12 mouse cellular contexts compared by ENCODE assay signal in the genomic region with DNA sequence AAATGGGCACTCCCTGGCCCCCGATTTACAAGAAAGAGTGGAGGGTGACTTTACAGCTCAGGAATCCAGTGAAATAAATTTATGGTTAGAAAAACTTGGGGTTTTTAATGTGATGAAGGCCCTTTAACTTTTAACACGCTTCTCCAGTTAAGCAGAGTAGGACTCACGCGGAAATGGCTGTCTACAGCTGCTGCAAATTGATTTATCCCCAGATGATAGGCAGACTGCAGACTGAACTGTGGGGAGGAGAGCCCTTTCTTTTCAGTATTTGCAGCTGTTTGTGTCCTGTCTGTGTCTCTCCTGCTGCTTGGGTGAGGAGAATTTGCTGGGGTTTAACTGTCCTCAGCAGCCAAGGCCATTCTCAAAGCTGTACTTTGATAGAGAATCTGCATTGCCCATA.
DNase-seq lines count a peak whose midpoint lies in the region; ATAC-seq lines count a peak whose summit lies in the region.
"Had no signal": no experiment of that assay in that cellular context is flagged by ENCODE, and none has a peak within 500 bp of the region (broad histone marks: within the 10 kb centered on the region; RNA-seq: fewer than 3 reads in every experiment).

No protein-coding gene starts in this region.

- no peak overlapping the region for H3K4me2 ChIP-seq in kidney, embryonic 16.5 days (replicated peaks; ENCODE audit: low read depth, low read length)

- peaks cover 3% of the 10 kb centered on the region; the same call in 1 of the 2 replicates for H3K27me3 ChIP-seq in kidney, embryonic 16.5 days (ENCODE audit: insufficient read depth, low read length)

- WGBS in kidney, embryonic 16.5 days: 22% methylated on average over 4 of the region's 4 CpGs

- peak; percentile 50; the same call in 1 of the 2 replicates for ATAC-seq in kidney, embryonic 16.5 days (ENCODE audit: low FRiP score, low TSS enrichment)

- H3K4me1 ChIP-seq in kidney, embryonic 16.5 days (ENCODE audit: insufficient read depth, low read length): peaks cover 20% of the 10 kb centered on the region

- no peak overlapping the region for H3K9ac ChIP-seq in kidney, embryonic 16.5 days (replicated peaks; ENCODE audit: low read length)

- no peaks in the 10 kb centered on the region for H3K9me3 ChIP-seq in kidney, embryonic 16.5 days (ENCODE audit: low read length)

- no peaks in the 10 kb centered on the region for H3K36me3 ChIP-seq in kidney, embryonic 16.5 days (ENCODE audit: insufficient read depth, low read length)

- peak; percentile 44 for DNase-seq in embryo, embryonic 11 days
- DNase-seq in embryo, embryonic 10 days (ENCODE audit: low spot score): no peak
- DNase-seq in kidney, postnatal 25 days: no peak
- DNase-seq in kidney, postnatal 10 days: peak; percentile 27
- DNase-seq in skeletal muscle tissue, adult 2 months (ENCODE audit: low read depth, low spot score): peak; percentile 14
- no peak for DNase-seq in yolk sac, embryonic 10.5 days (ENCODE audit: low spot score)
- no peak for DNase-seq in right cerebral cortex, adult 18-20 months
- DNase-seq: adrenal gland, adult 2 months; cerebellum, adult 9-10 months; spleen, adult 18-20 months had no signal

- H3K27ac ChIP-seq in kidney, embryonic 16.5 days (ENCODE audit: low read length): no peak overlapping the region; the same call in 1 of the 2 replicates
- H3K27ac ChIP-seq: left cerebral cortex, adult 2 months had no signal

- H3K4me3 ChIP-seq in kidney, embryonic 16.5 days (ENCODE audit: low read length): no peak overlapping the region
- H3K4me3 ChIP-seq: left cerebral cortex, adult 2 months had no signal

Comparison
In these comparisons a context has a peak if more than half of its experiments do, and no peak if none do; other contexts are left out.
1. DNase-seq: peak in embryo, embryonic 11 days (single experiment), kidney, postnatal 10 days (single experiment) and skeletal muscle tissue, adult 2 months (single experiment); none in embryo, embryonic 10 days (single experiment), kidney, postnatal 25 days (0 of 2), yolk sac, embryonic 10.5 days (single experiment) and right cerebral cortex, adult 18-20 months (single experiment).